Mouse (Mus musculus) lung, adult 18-20 months (tissue): ENCODE data around the gene Gars.

Experiments
- DNase-seq, 2 experiments: peaks; one replicate each; pipeline ENCODE4 v3.0.0; 2022; ENCODE audit warnings: mixed read lengths in 2 of 2

The Gars gene

DNA sequence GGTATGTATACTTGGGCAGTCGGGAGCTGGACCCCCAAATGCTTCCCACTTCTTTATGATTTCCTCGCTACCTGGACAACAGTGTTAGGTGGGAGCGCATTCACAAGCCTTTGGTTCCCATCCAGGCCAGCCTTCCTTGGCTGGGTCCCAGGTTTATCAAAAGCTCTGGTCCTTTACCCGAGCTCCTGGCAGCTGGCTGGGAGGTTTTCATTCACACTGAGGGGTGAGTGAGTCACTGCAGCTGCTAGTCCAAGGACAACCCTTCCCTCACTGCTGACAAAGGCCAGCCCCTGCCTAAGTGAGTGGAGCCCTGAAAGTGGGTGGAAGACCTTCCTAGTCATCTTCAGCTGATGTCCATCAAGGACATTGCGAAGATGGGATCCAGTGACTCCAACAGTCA is 60.2 kb downstream of the Gars start:
- DNase-seq = peak in 1 of 2 experiments; percentile 6

DNA sequence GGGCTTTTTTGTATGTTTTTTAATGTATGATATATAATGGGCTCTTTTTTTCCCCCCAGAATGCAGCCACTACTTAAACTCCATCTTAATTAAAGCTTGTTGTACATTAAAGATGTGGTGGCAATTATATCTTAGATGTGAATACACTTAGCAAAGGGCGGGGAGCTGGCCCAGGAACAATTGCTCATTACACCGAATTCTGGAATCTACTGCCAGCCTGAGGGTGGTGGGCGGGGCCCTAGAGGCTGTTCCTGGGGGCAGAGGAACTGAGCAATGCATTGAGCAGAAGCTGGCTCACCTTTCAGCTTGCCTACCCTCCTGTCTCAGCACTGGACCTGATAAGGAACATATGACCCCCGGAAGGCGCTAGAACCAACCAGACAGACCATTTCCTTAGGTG is 60.8 kb downstream of the Gars start:
- DNase-seq = no peak

DNA sequence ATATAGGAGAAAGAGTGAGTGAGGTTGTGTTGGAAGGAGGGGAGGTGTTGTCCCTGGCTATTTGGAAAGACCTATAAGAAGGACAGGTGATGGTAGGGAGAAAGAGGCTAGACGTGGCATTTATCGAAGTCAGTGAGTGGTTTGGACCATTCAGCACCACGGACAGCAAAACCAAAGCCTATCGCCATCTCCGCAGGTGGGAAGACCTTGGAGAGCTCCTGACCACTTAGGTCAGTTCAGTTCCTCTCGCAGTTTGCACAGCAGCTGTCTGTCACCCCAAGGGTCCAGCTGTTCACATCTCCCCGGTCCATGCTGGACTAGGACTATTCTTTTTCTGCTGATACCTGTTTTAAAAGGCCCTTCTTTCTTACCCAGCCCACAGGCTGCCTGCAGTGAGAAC is 70.6 kb downstream of the Gars start:
- no peak for DNase-seq

DNA sequence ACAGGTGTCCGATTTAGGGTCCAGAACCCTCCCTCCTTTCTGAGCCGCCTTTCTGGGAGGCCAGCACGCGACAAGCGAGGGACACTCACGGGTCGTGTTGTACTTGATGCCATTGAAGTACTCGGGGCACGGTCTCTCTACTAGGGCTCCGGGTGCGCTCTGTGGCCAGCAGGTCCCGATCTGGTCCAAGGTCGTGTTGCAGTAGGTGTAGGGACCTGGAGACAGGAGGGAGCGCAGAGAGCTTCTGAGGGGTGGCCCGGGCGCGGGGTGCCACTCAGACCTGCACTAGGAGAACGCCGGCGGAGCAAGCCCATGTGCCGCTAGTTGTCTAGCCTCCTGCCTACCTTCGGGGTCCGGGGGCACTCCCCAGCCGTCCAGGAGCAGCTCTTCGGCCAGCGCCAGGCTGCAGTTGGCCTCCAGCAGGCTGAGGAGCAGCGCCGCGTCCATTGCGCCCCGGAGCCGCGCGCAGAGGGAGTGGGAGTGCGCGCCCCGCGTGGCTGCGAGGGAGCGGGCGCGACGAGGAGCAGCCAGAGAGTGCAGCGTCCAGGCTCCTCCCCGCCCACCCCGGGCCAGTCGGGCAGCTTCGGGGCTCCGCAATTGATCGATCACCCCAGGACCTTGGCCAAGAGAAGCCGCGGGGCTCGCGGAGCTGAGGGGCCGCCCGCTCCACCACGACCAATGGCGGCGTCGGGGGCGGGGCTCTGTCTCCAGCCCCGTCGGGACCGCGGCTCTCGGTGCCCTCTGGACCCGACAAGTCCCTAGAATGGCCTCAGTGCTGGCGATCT is 79.7 kb downstream of the Gars start:
- peak in 1 of 2 experiments; percentile 7 for DNase-seq

DNA sequence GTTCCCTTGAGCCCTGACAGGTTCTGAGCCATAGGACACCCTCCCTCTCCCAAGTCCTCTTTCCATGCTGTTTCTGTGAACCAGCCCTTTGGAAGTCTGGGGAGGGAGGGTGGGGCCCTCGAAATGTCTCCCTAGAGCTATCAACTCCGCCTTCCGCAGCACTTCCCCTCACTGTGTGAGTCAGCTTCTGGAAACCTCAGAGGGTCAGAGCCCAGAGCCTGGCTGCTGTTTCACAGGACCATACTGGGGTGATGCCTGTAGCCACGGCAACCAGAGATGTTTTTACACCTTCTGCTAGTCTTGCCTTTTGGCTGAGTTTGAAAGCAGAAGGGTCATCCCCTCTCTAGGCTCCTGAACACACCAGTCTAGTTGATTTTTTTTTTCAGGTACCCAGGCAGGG is 85.2 kb downstream of the Gars start:
- peak in 1 of 2 experiments; percentile 13 for DNase-seq

DNA sequence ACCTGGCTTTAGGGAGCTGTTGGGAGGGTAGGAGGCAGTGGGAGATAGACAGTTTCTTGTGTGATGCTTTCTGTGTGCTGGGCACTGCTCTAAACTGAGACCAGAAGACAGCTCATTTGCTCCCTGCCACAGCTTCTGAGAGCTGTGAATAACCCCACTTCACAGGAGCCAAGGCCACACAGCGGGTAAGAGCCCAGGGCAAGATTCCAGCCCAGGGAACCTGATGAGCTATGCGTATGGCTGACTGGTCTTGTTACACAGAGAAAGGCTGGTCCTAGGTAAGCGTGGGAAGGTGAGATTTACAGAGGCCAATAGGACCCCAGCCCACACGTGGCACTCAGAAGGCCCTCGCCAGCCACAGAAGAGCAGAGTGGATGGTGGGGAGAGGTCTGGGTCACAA is 88.8 kb downstream of the Gars start:
- no peak for DNase-seq

DNA sequence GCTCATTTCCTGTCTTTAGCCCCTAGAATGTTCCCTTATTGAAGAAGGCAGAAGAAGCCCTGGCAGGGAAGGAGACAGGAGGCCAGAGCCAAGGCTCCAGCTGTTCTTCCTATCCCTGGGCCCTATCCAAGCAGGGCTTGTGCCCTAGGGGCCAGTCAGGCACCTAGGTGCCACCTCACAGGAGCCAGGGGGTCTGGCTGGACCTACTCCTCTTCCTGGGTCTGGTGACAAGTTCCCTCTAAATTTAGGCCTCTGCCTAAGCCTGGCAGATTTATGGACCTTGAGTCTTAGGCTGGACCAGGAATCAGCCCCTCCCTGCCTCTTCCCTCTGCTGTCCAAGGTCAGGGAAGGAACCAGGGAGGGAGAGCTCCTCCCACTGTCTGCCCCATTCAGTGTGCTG is 90.6 kb downstream of the Gars start:
- no peak for DNase-seq
